Mouse (Mus musculus) MEL (cell line): ENCODE results near the gene Cep152.

ENCODE experiments used
- BHLHE40 ChIP-seq: IDR thresholded peaks from 2 replicates; pipeline ENCODE4 v1.6.1; 2012; ENCODE audit warnings: low read depth, mild to moderate bottlenecking, inconsistent platforms, low read length, improper control_type of control experiment, borderline replicate concordance
- CHD2 ChIP-seq: IDR thresholded peaks from 2 replicates; pipeline ENCODE4 v1.6.1; 2011; ENCODE audit warnings: low read length, improper control_type of control experiment
- CTCF ChIP-seq, 3 experiments: IDR thresholded peaks in 2 of 3; conservative IDR thresholded peaks in 1 of 3; 2 replicates each; pipeline ENCODE4 v1.5.1; 2011 to 2012; ENCODE audit warnings: low read length in 3 of 3, low read depth in 2 of 3, mild to moderate bottlenecking in 2 of 3, improper control_type of control experiment in 1 of 3, inconsistent platforms in 1 of 3, mixed read lengths in 1 of 3, moderate library complexity in 1 of 3; ENCODE audit not compliant: control insufficient read depth in 1 of 3, insufficient read depth in 1 of 3, poor library complexity in 1 of 3, severe bottlenecking in 1 of 3
- E2F4 ChIP-seq: IDR thresholded peaks from 2 replicates; pipeline ENCODE4 v1.6.1; 2011; ENCODE audit warnings: low read depth, low read length, improper control_type of control experiment, borderline replicate concordance
- ELF1 ChIP-seq: IDR thresholded peaks from 2 replicates; pipeline ENCODE4 v1.6.1; 2014; ENCODE audit warnings: low read depth, mild to moderate bottlenecking, inconsistent platforms, low read length, improper control_type of control experiment, moderate library complexity
- GATA1 ChIP-seq: IDR thresholded peaks from 2 replicates; pipeline ENCODE4 v1.6.1; 2011; ENCODE audit warnings: low read depth, low read length, improper control_type of control experiment
- MYB ChIP-seq: IDR thresholded peaks from 2 replicates; pipeline ENCODE4 v1.6.1; 2011; ENCODE audit warnings: mild to moderate bottlenecking, low read depth, low read length, improper control_type of control experiment
- NELFE ChIP-seq: IDR thresholded peaks from 2 replicates; pipeline ENCODE4 v1.6.1; 2011; ENCODE audit warnings: low read depth, low read length, improper control_type of control experiment
- NRF1 ChIP-seq: IDR thresholded peaks from 2 replicates; pipeline ENCODE4 v1.6.1; 2014; ENCODE audit warnings: low read depth, mild to moderate bottlenecking, inconsistent platforms, low read length, improper control_type of control experiment, moderate library complexity; ENCODE audit not compliant: poor library complexity, insufficient read depth, severe bottlenecking
- POLR2A ChIP-seq, 2 experiments: IDR thresholded peaks; 2 replicates each; pipeline ENCODE4 v1.6.1; 2011 to 2012; ENCODE audit warnings: low read length in 2 of 2, mild to moderate bottlenecking in 2 of 2, control low read depth in 1 of 2, improper control_type of control experiment in 1 of 2, low read depth in 1 of 2, moderate library complexity in 1 of 2; ENCODE audit not compliant: control insufficient read depth in 1 of 2, insufficient read depth in 1 of 2, poor library complexity in 1 of 2
- TCF12 ChIP-seq: IDR thresholded peaks from 2 replicates; pipeline ENCODE4 v1.6.1; 2014; ENCODE audit warnings: low read depth, mild to moderate bottlenecking, inconsistent platforms, low read length, improper control_type of control experiment, moderate library complexity
- UBTF ChIP-seq: IDR thresholded peaks from 2 replicates; pipeline ENCODE4 v1.6.1; 2012; ENCODE audit warnings: low read depth, mild to moderate bottlenecking, inconsistent platforms, low read length, improper control_type of control experiment, moderate library complexity, borderline replicate concordance; ENCODE audit not compliant: insufficient read depth
- ZC3H11A ChIP-seq: IDR thresholded peaks from 2 replicates; pipeline ENCODE4 v1.6.1; 2012; ENCODE audit warnings: low read depth, mild to moderate bottlenecking, inconsistent platforms, low read length, improper control_type of control experiment
- ZKSCAN1 ChIP-seq: IDR thresholded peaks from 2 replicates; pipeline ENCODE4 v1.6.1; 2012; ENCODE audit warnings: low read depth, mild to moderate bottlenecking, inconsistent platforms, low read length, improper control_type of control experiment, moderate library complexity

DNA sequence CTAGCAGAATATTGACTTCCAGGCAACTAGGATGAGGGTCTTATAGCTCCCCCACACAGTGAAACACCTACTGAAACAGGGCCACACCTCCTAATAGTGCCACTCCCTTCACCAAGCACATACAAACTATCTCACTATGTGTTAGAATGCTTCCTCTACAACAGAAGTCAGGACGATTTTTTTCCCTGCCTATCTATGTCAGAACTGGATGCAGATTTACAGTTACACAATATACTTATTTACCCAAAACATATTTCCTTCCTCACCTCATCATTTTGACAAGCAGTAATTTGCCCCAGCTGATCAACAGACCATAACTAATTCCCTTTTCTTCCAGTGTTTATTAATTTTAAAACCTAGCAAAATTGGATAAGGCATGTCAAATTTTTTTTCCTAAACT is 81.3 kb downstream of the Cep152 start:
- no peak for TF ChIP-seq GATA1
- TF ChIP-seq CHD2 = no peak
- TF ChIP-seq POLR2A (IDR thresholded peaks at IDR 0.05; ENCODE audit: control insufficient read depth in 1 of 2, insufficient read depth in 1 of 2, low read depth in 1 of 2, low read length in 2 of 2, poor library complexity in 1 of 2) = no peak
- no peak for TF ChIP-seq CTCF (IDR thresholded peaks at IDR 0.05 in 2 of 3, conservative IDR thresholded peaks at IDR 0.05 in 1 of 3; ENCODE audit: control insufficient read depth in 1 of 3, insufficient read depth in 1 of 3, low read depth in 2 of 3, low read length in 3 of 3, poor library complexity in 1 of 3, severe bottlenecking in 1 of 3)
- TF ChIP-seq BHLHE40 = no peak
- no peak for TF ChIP-seq UBTF
- TF ChIP-seq ELF1 = no peak
- TF ChIP-seq TCF12 = no peak
- TF ChIP-seq ZC3H11A = no peak
- no peak for TF ChIP-seq E2F4
- TF ChIP-seq NELFE = no peak
- no peak for TF ChIP-seq MYB
- TF ChIP-seq ZKSCAN1 = no peak
- TF ChIP-seq NRF1 = no peak
